Mouse (Mus musculus): ENCODE measurements around the gene Tmc5.

The Tmc5 gene

DNA sequence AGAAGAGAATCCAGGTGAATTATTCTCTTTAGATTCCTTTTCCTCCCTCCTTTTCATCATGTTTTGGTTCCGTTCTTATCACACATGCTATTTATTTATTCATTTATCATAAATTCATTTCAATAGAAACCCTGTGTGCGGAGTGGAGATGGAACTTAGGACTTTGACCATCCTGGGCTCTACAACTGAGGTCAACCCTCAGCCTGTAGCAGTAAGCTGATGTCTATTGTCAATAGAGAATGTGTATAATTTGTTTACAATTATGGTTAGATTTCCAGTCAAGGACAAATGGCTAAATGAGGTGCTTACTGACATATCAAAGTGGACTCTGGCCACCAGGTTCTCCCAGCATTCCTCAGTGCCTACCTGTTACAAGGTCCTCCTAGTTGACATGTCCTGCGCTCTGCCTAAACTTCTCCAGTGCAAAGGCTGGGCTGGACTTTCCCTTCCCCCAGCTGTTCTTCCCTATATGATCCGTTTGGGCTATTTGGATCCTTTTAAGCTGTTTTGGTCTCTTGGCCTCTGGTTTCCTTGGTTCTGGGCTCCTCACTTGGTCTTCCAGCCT, 14.2 kb downstream of the Tmc5 start:
- DNase-seq (ENCODE audit: low spot score) = no peak

GRCm38 (mm10) chr7:118611933-118612332, 14.8 kb downstream of the Tmc5 start:
- DNase-seq (ENCODE audit: low spot score) = no peak

DNA sequence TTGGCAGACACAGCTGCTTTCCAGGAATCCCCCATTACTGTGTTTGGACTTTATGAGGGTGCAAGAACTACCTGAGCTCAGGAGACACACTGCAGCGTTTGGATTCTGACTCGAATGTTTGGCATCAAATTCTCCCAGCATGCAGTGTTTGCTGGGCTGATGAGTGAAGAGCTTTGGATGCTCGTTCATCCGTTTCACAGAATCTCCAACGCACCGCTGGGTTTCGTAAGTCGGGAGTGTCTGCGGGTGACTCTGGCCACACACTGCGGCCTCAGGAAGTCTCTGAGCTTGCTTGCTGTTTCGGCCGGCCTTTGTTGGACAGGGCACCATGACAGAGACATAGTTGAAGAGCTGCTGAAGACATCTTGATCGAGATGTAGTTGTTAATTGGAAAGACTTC, 17.0 kb downstream of the Tmc5 start:
- no peak for DNase-seq (ENCODE audit: low spot score)

GRCm38 (mm10) chr7:118618104-118618503, 21.0 kb downstream of the Tmc5 start:
- DNase-seq (ENCODE audit: low spot score) = no peak

DNA sequence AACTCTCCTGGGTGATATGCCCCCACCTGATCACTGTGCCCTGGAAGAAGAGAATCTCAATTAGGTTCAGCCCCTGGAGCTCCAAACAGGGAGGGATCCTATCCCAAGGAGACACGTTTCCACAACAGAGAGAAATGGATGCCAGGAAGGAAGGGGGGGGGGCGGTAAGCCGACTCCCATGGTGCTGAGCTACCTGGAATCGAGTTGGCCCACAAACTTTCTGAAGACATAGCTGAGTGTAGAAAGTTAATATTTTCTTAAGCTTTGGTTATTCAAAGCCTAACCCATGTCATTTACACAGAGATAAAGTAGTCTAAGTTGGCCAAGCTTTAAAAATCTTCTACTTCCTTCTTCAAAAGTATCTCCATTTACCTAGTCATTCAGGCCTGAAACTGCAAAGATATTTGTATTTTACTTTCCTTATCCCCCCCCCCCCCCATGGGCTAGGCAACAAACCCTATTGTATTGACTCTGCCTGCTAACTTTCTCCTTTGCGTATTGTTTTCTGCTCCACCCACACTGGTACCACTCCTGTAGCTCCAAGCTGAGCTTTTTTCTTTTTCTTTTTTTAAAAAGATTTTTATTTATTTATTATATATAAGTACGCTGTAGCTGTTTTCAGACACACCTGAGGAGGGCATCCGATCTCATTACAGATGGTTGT, 23.3 kb downstream of the Tmc5 start:
- DNase-seq (ENCODE audit: low spot score) = no peak

GRCm38 (mm10) chr7:118621094-118621493, 24.0 kb downstream of the Tmc5 start:
- no peak for DNase-seq (ENCODE audit: low spot score)

- no peak for DNase-seq (ENCODE audit: low spot score)
These were observed 30.6 kb downstream of the Tmc5 start for GRCm38 (mm10) chr7:118627550-118628298.

- no peak for DNase-seq (ENCODE audit: low spot score)
These were observed 36.0 kb downstream of the Tmc5 start for GRCm38 (mm10) chr7:118633094-118633493.

GRCm38 (mm10) chr7:118633951-118634350, 36.9 kb downstream of the Tmc5 start:
- DNase-seq (ENCODE audit: low spot score) = no peak

GRCm38 (mm10) chr7:118637466-118637865, 40.4 kb downstream of the Tmc5 start:
- no peak for DNase-seq (ENCODE audit: low spot score)

GRCm38 (mm10) chr7:118646237-118646636, 49.1 kb downstream of the Tmc5 start:
- DNase-seq (ENCODE audit: low spot score) = no peak

GRCm38 (mm10) chr7:118649328-118649727, 52.2 kb downstream of the Tmc5 start:
- DNase-seq (ENCODE audit: low spot score) = no peak

- DNase-seq (ENCODE audit: low spot score) = no peak
These were observed 53.0 kb downstream of the Tmc5 start for GRCm38 (mm10) chr7:118650119-118650518.

GRCm38 (mm10) chr7:118650891-118651290, 53.8 kb downstream of the Tmc5 start:
- DNase-seq (ENCODE audit: low spot score) = no peak

GRCm38 (mm10) chr7:118652572-118653295, 55.6 kb downstream of the Tmc5 start:
- DNase-seq (ENCODE audit: low spot score) = no peak

DNA sequence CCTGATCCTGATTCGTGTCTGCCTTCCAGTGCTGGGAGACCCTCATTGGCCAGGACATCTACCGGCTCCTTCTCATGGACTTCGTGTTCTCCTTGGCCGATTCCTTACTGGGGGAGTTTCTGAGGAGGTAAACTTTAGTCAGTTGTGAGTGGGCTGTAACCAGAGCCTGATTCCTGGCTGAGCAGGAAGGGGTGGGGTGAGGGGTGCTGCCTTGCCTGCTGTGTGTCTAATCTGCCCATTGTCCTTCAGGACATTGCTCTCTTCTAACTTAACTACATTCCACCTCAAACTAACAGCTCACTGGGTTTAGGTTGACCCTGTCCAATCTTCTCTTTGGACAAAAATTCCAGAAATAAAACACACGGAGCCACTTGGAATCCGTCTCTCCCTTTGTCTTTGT, 59.6 kb downstream of the Tmc5 start:
- no peak for DNase-seq (ENCODE audit: low spot score)

GRCm38 (mm10) chr7:118667773-118668172, 70.7 kb downstream of the Tmc5 start:
- no peak for DNase-seq (ENCODE audit: low spot score)

DNA sequence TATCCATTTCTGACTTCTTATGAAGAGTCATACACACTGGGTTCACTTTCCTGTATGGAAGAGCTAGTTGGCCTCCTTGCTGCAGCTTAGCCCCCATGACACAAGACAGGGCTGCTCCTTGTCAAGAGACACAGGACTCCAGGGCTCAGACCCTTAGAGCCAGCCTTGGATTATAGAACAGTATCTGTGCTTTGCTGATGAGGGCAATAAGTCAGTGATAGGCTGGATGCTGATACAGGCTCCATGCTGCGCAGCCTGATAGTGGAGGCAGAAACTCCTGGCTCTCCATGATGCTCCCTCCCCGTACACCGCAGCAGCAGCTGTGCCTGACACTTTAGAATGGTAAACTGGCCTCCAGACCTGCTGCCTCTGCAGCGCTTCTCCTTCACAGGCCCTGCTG, 73.0 kb downstream of the Tmc5 start:
- no peak for DNase-seq (ENCODE audit: low spot score)

GRCm38 (mm10) chr7:118676826-118677225, 79.7 kb downstream of the Tmc5 start:
- no peak for DNase-seq (ENCODE audit: low spot score)

GRCm38 (mm10) chr7:118688199-118688598, 91.1 kb downstream of the Tmc5 start:
- peak; percentile 48 for DNase-seq (ENCODE audit: low spot score)

GRCm38 (mm10) chr7:118689088-118689487, 92.0 kb downstream of the Tmc5 start:
- no peak for DNase-seq (ENCODE audit: low spot score)

- no peak for DNase-seq (ENCODE audit: low spot score)
These were observed 94.2 kb downstream of the Tmc5 start for GRCm38 (mm10) chr7:118691287-118691686.

DNA sequence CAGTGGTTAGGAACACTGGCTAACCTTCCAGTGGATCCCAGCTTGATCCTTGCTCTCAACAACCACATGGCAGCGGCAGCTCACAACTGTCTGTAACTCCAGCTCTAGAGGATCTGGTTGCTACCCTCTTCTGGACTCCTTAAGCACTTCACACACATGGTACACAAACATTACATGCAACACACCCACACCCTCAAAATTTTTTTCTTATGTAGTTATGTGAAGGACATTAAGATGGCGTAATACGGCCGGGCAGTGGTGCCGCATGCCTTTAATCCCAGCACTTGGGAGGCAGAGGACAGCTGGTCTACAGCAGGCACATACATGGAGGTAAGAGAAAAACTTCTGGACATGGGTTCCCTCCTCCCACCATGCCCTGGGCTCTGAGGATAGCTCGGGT, 99.0 kb downstream of the Tmc5 start:
- no peak for DNase-seq (ENCODE audit: low spot score)

All from testis, postnatal 14 days (tissue).